Mouse (Mus musculus): ENCODE data around the gene Dock4. TPM values are rescaled to one million over a fixed set of nuclear protein-coding genes. Genes with fewer than 3 reads are reported as not detected.

The Dock4 gene
- polyA plus RNA-seq, 1 experiment = 41.2 TPM

- H3K27ac ChIP-seq (ENCODE audit: insufficient read depth, low read length) = no peak overlapping the region
- no peaks in the 10 kb centered on the region for H3K4me1 ChIP-seq (ENCODE audit: control insufficient read depth, insufficient read depth, low read length)
- TF ChIP-seq CTCF (IDR thresholded peaks at IDR 0.05; ENCODE audit: extremely low read depth, insufficient read depth, low read length) (no peak), POLR2A (IDR thresholded peaks at IDR 0.05; ENCODE audit: extremely low read depth, insufficient read depth, low read length) (no peak)
- no peak overlapping the region for H3K4me3 ChIP-seq (ENCODE audit: insufficient read depth, low read length)
Measured at GRCm38 (mm10) chr12:40551317-40551716, 105.6 kb downstream of the Dock4 start.

GRCm38 (mm10) chr12:40552201-40552600 is 106.4 kb downstream of the Dock4 start:
- Histone ChIP-seq H3K4me1 (ENCODE audit: control insufficient read depth, insufficient read depth, low read length) (no peaks in the 10 kb centered on the region), H3K4me3 (ENCODE audit: insufficient read depth, low read length) (no peak overlapping the region), H3K27ac (ENCODE audit: insufficient read depth, low read length) (no peak overlapping the region)
- TF ChIP-seq CTCF (IDR thresholded peaks at IDR 0.05; ENCODE audit: extremely low read depth, insufficient read depth, low read length) = no peak
- no peak for TF ChIP-seq POLR2A (IDR thresholded peaks at IDR 0.05; ENCODE audit: extremely low read depth, insufficient read depth, low read length)

- no peak overlapping the region for H3K27ac ChIP-seq (ENCODE audit: insufficient read depth, low read length)
Measured at GRCm38 (mm10) chr12:40553929-40554328, 108.2 kb downstream of the Dock4 start.

GRCm38 (mm10) chr12:40554941-40555511 is 109.3 kb downstream of the Dock4 start:
- Histone ChIP-seq H3K4me1 (ENCODE audit: control insufficient read depth, insufficient read depth, low read length) (no peaks in the 10 kb centered on the region; the same call in 1 of the 2 replicates), H3K4me3 (ENCODE audit: insufficient read depth, low read length) (no peak overlapping the region), H3K27ac (ENCODE audit: insufficient read depth, low read length) (no peak overlapping the region)
- TF ChIP-seq POLR2A (IDR thresholded peaks at IDR 0.05; ENCODE audit: extremely low read depth, insufficient read depth, low read length) (no peak), CTCF (IDR thresholded peaks at IDR 0.05; ENCODE audit: extremely low read depth, insufficient read depth, low read length) (no peak)

More at GRCm38 (mm10) chr12:40553929-40554328, 108.2 kb downstream of the Dock4 start:
- TF ChIP-seq CTCF (IDR thresholded peaks at IDR 0.05; ENCODE audit: extremely low read depth, insufficient read depth, low read length) (no peak), POLR2A (IDR thresholded peaks at IDR 0.05; ENCODE audit: extremely low read depth, insufficient read depth, low read length) (no peak)
- Histone ChIP-seq H3K4me1 (ENCODE audit: control insufficient read depth, insufficient read depth, low read length) (no peaks in the 10 kb centered on the region; the same call in 1 of the 2 replicates), H3K4me3 (ENCODE audit: insufficient read depth, low read length) (no peak overlapping the region)

- H3K27ac ChIP-seq (ENCODE audit: insufficient read depth, low read length) = peak overlapping the region; percentile 86
- H3K4me3 ChIP-seq (ENCODE audit: insufficient read depth, low read length) = no peak overlapping the region
- TF ChIP-seq POLR2A (IDR thresholded peaks at IDR 0.05; ENCODE audit: extremely low read depth, insufficient read depth, low read length) (no peak), CTCF (IDR thresholded peaks at IDR 0.05; ENCODE audit: extremely low read depth, insufficient read depth, low read length) (no peak)
- no peaks in the 10 kb centered on the region; the same call in none of the 2 replicates for H3K4me1 ChIP-seq (ENCODE audit: control insufficient read depth, insufficient read depth, low read length)
Measured at GRCm38 (mm10) chr12:40558600-40558999, 112.8 kb downstream of the Dock4 start.

GRCm38 (mm10) chr12:40559103-40559502 is 113.4 kb downstream of the Dock4 start:
- Histone ChIP-seq H3K4me3 (ENCODE audit: insufficient read depth, low read length) (no peak overlapping the region), H3K4me1 (ENCODE audit: control insufficient read depth, insufficient read depth, low read length) (no peaks in the 10 kb centered on the region; the same call in none of the 2 replicates), H3K27ac (ENCODE audit: insufficient read depth, low read length) (peak overlapping the region; percentile 86)
- no peak for TF ChIP-seq POLR2A (IDR thresholded peaks at IDR 0.05; ENCODE audit: extremely low read depth, insufficient read depth, low read length)
- TF ChIP-seq CTCF (IDR thresholded peaks at IDR 0.05; ENCODE audit: extremely low read depth, insufficient read depth, low read length) = no peak

- H3K4me1 ChIP-seq (ENCODE audit: control insufficient read depth, insufficient read depth, low read length) = peaks cover 2% of the 10 kb centered on the region
- no peak overlapping the region for H3K27ac ChIP-seq (ENCODE audit: insufficient read depth, low read length)
- TF ChIP-seq POLR2A (IDR thresholded peaks at IDR 0.05; ENCODE audit: extremely low read depth, insufficient read depth, low read length) = no peak
- TF ChIP-seq CTCF (IDR thresholded peaks at IDR 0.05; ENCODE audit: extremely low read depth, insufficient read depth, low read length) = no peak
- H3K4me3 ChIP-seq (ENCODE audit: insufficient read depth, low read length) = no peak overlapping the region
Measured at GRCm38 (mm10) chr12:40563703-40564102, 118.0 kb downstream of the Dock4 start.

- Histone ChIP-seq H3K27ac (ENCODE audit: insufficient read depth, low read length) (no peak overlapping the region), H3K4me1 (ENCODE audit: control insufficient read depth, insufficient read depth, low read length) (peaks cover 4% of the 10 kb centered on the region; the same call in 1 of the 2 replicates), H3K4me3 (ENCODE audit: insufficient read depth, low read length) (no peak overlapping the region)
- TF ChIP-seq CTCF (IDR thresholded peaks at IDR 0.05; ENCODE audit: extremely low read depth, insufficient read depth, low read length) (no peak), POLR2A (IDR thresholded peaks at IDR 0.05; ENCODE audit: extremely low read depth, insufficient read depth, low read length) (no peak)
Measured at GRCm38 (mm10) chr12:40564261-40564660, 118.5 kb downstream of the Dock4 start.

- Histone ChIP-seq H3K4me1 (ENCODE audit: control insufficient read depth, insufficient read depth, low read length) (peaks cover 6% of the 10 kb centered on the region; the same call in 1 of the 2 replicates), H3K27ac (ENCODE audit: insufficient read depth, low read length) (no peak overlapping the region), H3K4me3 (ENCODE audit: insufficient read depth, low read length) (no peak overlapping the region)
- no peak for TF ChIP-seq CTCF (IDR thresholded peaks at IDR 0.05; ENCODE audit: extremely low read depth, insufficient read depth, low read length)
- no peak for TF ChIP-seq POLR2A (IDR thresholded peaks at IDR 0.05; ENCODE audit: extremely low read depth, insufficient read depth, low read length)
Measured at GRCm38 (mm10) chr12:40568365-40568885, 122.7 kb downstream of the Dock4 start.

Measured in cortical plate, adult 2 months (tissue).